Mouse (Mus musculus) heart, embryonic 11.5 days (tissue): ENCODE data around the gene Cnnm4. TPM values are rescaled to one million over a fixed set of nuclear protein-coding genes. Genes with fewer than 3 reads are reported as not detected.

ENCODE experiments used
- ATAC-seq: fragments of 200-750 bp; cut with Nextera tagmentation; replicated peaks from 2 replicates; pipeline ENCODE4 v1.8.0; 2017; ENCODE audit warnings: moderate library complexity; ENCODE audit not compliant: insufficient number of reproducible peaks, low FRiP score, low TSS enrichment
- H3K27ac ChIP-seq: fragments of 300-500 bp; sonication (generic); 2 replicates; pipeline ENCODE4 v1.5.1; 2014; ENCODE audit warnings: mild to moderate bottlenecking, low read depth, low read length
- H3K27me3 ChIP-seq: fragments of 300-500 bp; sonication (generic); 2 replicates; pipeline ENCODE4 v1.6.1; 2014; ENCODE audit warnings: mild to moderate bottlenecking, low read length, mixed read lengths; ENCODE audit not compliant: control insufficient read depth, insufficient read depth
- H3K36me3 ChIP-seq: fragments of 300-500 bp; sonication (generic); 2 replicates; pipeline ENCODE4 v1.6.1; 2014; ENCODE audit warnings: mild to moderate bottlenecking, low read length, moderate library complexity, mixed read lengths; ENCODE audit not compliant: control insufficient read depth, insufficient read depth
- H3K4me1 ChIP-seq: fragments of 300-500 bp; sonication (generic); 2 replicates; pipeline ENCODE4 v1.6.1; 2014; ENCODE audit warnings: low read length; ENCODE audit not compliant: control insufficient read depth, insufficient read depth
- H3K4me2 ChIP-seq: fragments of 300-500 bp; sonication (generic); 2 replicates; pipeline ENCODE4 v1.6.1; 2014; ENCODE audit warnings: mild to moderate bottlenecking, moderate library complexity
- H3K4me3 ChIP-seq: fragments of 300-500 bp; sonication (generic); 2 replicates; pipeline ENCODE4 v1.5.1; 2014; ENCODE audit warnings: low read depth, low read length
- H3K9ac ChIP-seq: fragments of 300-500 bp; sonication (generic); 2 replicates; pipeline ENCODE4 v1.6.1; 2014; ENCODE audit warnings: mild to moderate bottlenecking, low read depth, low read length, moderate library complexity
- H3K9me3 ChIP-seq: fragments of 300-500 bp; sonication (generic); replicated peaks from 2 replicates; pipeline ENCODE4 v1.6.1; 2016; ENCODE audit warnings: low read length; ENCODE audit not compliant: control insufficient read depth
- WGBS: fragments of 180-500 bp; shearing (Covaris S2); extraction: QIAGEN DNeasy Blood & Tissue Kit; methylation state at CpG from one replicate; pipeline ENCODE4 v1.1.7; 2014; ENCODE audit not compliant: insufficient replicate concordance; 5-methylcytosine and 5-hydroxymethylcytosine counted together
- microRNA-seq: library from miRNA; unstranded; fragments of <30 nt; microRNA quantifications from one replicate; pipeline ENCODE4, GENCODE M21; 2016; ENCODE audit warnings: borderline number of aligned reads
- polyA plus RNA-seq: library from polyadenylated mRNA; unstranded; fragments of >200 nt; fragmentation: Nextera tagmentation; extraction: Ambion mirVana; gene quantifications from 2 replicates; pipeline ENCODE4 v1.2.1, GENCODE M21; 2014

Cnnm4 gene
- polyA plus RNA-seq, 1 experiment from 2014 or later = 6.9 TPM

DNA sequence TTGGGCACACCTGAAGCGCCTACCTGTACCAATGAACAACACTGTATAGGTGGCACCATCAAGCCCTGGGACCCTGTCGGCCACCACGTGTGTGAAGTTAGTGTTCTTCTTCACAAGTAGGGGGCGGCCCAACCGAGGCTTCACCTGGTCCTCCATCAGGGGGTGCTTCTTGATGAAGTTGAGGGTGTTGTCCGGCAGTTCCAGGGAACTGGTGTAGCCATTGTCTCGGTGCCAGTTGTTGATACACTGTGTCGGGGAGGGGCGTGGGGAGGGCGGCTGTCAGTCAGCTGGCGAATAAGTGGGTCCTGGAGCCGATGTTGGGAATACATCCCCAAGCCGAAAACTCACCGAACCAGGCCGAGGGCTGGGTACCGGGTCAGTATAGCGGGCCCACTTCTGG lies 80.5 kb downstream of the Cnnm4 start:
- Histone ChIP-seq H3K9ac (no peak overlapping the region), H3K36me3 (peaks cover 60% of the 10 kb centered on the region), H3K4me1 (peaks cover 30% of the 10 kb centered on the region), H3K4me3 (no peak overlapping the region), H3K4me2 (no peak overlapping the region), H3K9me3 (no peaks in the 10 kb centered on the region), H3K27me3 (no peaks in the 10 kb centered on the region), H3K27ac (no peak overlapping the region)
- WGBS = 84% methylated on average over 17 of the region's 17 CpGs
- no peak for ATAC-seq

GRCm38 (mm10) chr1:36552506-36552905 lies 81.1 kb downstream of the Cnnm4 start:
- H3K27me3 ChIP-seq = no peaks in the 10 kb centered on the region
- H3K4me2 ChIP-seq = no peak overlapping the region
- peaks cover 60% of the 10 kb centered on the region for H3K36me3 ChIP-seq
- no peak overlapping the region for H3K9ac ChIP-seq
- 88% methylated on average over 16 of the region's 16 CpGs for WGBS
- H3K9me3 ChIP-seq = no peaks in the 10 kb centered on the region
- peaks cover 29% of the 10 kb centered on the region for H3K4me1 ChIP-seq
- ATAC-seq = no peak
- H3K4me3 ChIP-seq = no peak overlapping the region
- no peak overlapping the region for H3K27ac ChIP-seq

GRCm38 (mm10) chr1:36554633-36555399 lies 83.4 kb downstream of the Cnnm4 start:
- 73% methylated on average over 21 of the region's 21 CpGs for WGBS
- H3K27me3 ChIP-seq = no peaks in the 10 kb centered on the region
- H3K4me2 ChIP-seq = peak overlapping the region; percentile 93
- peak overlapping the region; percentile 99; the same call in 1 of the 2 replicates for H3K27ac ChIP-seq
- H3K9ac ChIP-seq = peak overlapping the region; percentile 98; the same call in 1 of the 2 replicates
- H3K4me1 ChIP-seq = peaks cover 31% of the 10 kb centered on the region
- peaks cover 50% of the 10 kb centered on the region for H3K36me3 ChIP-seq
- H3K9me3 ChIP-seq = no peaks in the 10 kb centered on the region
- no peak for ATAC-seq
- H3K4me3 ChIP-seq = peak overlapping the region; percentile 85

DNA sequence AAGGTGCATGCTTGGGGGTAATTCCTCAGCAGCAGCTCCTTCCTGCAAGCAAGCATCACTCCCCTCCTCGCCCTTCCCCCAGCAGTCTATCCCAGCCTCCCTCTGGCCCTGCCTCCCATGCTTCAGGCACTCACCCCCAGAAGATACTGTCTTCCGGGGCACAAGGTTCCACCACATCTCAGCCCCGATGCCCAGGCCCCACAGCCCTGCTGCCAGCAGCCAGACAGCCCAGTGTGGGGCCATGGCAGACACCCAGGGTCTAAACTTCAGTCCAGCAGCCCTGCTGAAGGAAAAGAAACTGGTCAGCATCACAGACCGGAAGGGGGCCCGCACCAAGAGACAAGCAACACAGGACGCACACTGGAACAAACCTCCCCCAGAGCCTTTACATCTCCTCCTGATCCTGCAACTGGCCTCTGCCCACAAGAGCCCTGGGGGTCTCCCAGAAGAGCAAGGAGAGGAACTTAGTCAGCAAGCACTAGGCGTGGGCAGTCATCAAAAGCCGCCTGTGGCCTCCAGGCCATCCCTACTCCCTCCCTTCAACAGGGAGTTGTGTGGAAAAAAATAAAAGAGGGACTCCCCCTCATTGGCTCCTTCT lies 84.5 kb downstream of the Cnnm4 start:
- peak overlapping the region; percentile 98 for H3K9ac ChIP-seq
- no peaks in the 10 kb centered on the region for H3K9me3 ChIP-seq
- WGBS = 4% methylated on average over 8 of the region's 8 CpGs
- H3K4me1 ChIP-seq = peaks cover 32% of the 10 kb centered on the region
- peak overlapping the region; percentile 85 for H3K4me3 ChIP-seq
- no peaks in the 10 kb centered on the region for H3K27me3 ChIP-seq
- ATAC-seq = no peak
- peaks cover 40% of the 10 kb centered on the region for H3K36me3 ChIP-seq
- peak overlapping the region; percentile 99 for H3K27ac ChIP-seq
- peak overlapping the region; percentile 93 for H3K4me2 ChIP-seq

DNA sequence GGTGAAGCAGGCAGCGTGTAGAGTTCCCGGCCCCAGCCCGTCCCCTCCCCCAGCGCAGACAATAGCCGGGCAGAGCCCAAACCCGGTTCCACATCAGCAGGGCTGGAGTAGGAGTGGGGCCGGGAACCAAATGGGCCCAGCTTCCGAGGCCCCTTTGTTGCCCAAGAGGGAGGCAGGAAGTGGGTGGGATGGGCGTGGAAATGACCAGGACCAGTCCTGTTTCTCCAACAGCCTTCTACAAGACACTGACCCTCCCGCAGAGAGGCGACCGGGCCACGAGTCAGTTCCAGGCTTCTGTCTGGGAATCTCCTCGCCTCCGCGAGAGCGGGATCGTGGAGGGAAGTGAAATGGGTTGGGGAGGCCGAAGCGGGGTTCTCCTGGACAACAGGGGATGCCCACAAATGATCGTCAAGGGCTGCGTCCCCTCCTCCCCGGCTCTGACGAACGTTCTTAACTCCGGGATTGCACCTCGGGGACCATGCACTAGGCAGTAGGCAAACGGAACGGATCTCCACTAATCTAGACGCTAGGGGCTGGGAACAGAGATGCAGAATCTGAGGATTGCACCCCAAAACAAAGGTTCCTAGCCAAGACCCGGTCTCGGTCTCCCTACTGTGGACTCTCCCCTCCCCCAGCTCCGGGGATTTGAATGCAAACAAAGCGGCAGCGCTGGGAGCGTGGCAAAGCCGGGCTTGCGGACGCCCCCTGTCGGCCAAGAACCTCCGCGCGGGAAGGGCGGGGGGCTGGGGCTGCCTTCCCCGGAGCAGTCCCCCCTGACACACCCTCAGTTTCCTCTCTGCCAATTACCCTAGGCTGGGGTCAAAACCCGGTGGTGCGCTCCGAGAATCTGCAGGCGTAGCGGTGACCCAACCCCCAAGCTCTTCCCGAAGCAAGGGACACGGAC lies 85.4 kb downstream of the Cnnm4 start:
- H3K4me1 ChIP-seq = peaks cover 37% of the 10 kb centered on the region
- ATAC-seq = peak; percentile 68
- under 1% methylated on average over 52 of the region's 52 CpGs for WGBS

GRCm38 (mm10) chr1:36557457-36558011 lies 86.1 kb downstream of the Cnnm4 start:
- WGBS = under 1% methylated on average over 46 of the region's 48 CpGs
- peaks cover 44% of the 10 kb centered on the region for H3K4me1 ChIP-seq
- H3K27me3 ChIP-seq = no peaks in the 10 kb centered on the region
- peak overlapping the region; percentile 98 for H3K9ac ChIP-seq
- peak overlapping the region; percentile 99 for H3K27ac ChIP-seq
- H3K4me2 ChIP-seq = peak overlapping the region; percentile 93
- H3K4me3 ChIP-seq = peak overlapping the region; percentile 85
- H3K36me3 ChIP-seq = peaks cover 25% of the 10 kb centered on the region
- ATAC-seq = peak; percentile 69
- H3K9me3 ChIP-seq = no peaks in the 10 kb centered on the region

More for the DNA sequence above, 85.4 kb downstream of the Cnnm4 start:
- Histone ChIP-seq H3K9me3 (no peaks in the 10 kb centered on the region), H3K4me2 (peak overlapping the region; percentile 93), H3K36me3 (peaks cover 31% of the 10 kb centered on the region), H3K9ac (peak overlapping the region; percentile 98), H3K27ac (peak overlapping the region; percentile 99), H3K27me3 (no peaks in the 10 kb centered on the region), H3K4me3 (peak overlapping the region; percentile 85)

Small RNA genes within 50 kb of the gene (microRNA-seq; reads per million reads assigned to microRNA genes)
- not detected for gene Gm47280

Other genes starting within 250 kb of the Cnnm4 start
- gene Uggt1, start 226.9 kb upstream of the Cnnm4 start, polyA plus RNA-seq = 60.6 and 61.9 TPM in 2 replicates
- gene Neurl3, start 196.9 kb upstream of the Cnnm4 start, polyA plus RNA-seq = 1.9 and 2.6 TPM in 2 replicates
- 5.6 and 8.1 TPM in 2 replicates for gene Arid5a, start 163.9 kb upstream of the Cnnm4 start, polyA plus RNA-seq
- 36.5 and 36.8 TPM in 2 replicates for gene Kansl3, start 102.4 kb upstream of the Cnnm4 start, polyA plus RNA-seq
- 0.38 and 0.84 TPM in 2 replicates for gene Fer1l5, start 99.3 kb upstream of the Cnnm4 start, polyA plus RNA-seq
- 31.3 and 31.4 TPM in 2 replicates for gene Lman2l, start 26.3 kb upstream of the Cnnm4 start, polyA plus RNA-seq
- 2.5 and 3.9 TPM in 2 replicates for gene Cnnm3, start 40.2 kb downstream of the Cnnm4 start, polyA plus RNA-seq
- 9.8 and 13.6 TPM in 2 replicates for gene Ankrd23, start 65.3 kb downstream of the Cnnm4 start, polyA plus RNA-seq
- 0.44 TPM in 1 of 2 replicates, not detected in the other for gene Gm42417, start 67.8 kb downstream of the Cnnm4 start, polyA plus RNA-seq
- 19.9 and 25.1 TPM in 2 replicates for gene Ankrd39, start 75.8 kb downstream of the Cnnm4 start, polyA plus RNA-seq
- gene Sema4c, start 86.7 kb downstream of the Cnnm4 start, polyA plus RNA-seq = 0.96 and 2.1 TPM in 2 replicates
- 3.5 and 3.7 TPM in 2 replicates for gene Fam178b, start 211.6 kb downstream of the Cnnm4 start, polyA plus RNA-seq
- gene Cox5b, start 219.8 kb downstream of the Cnnm4 start, polyA plus RNA-seq = 1,165 and 1,189 TPM in 2 replicates
- 0.46 TPM in 1 of 2 replicates, not detected in the other for gene 4933424G06Rik, start 238.5 kb downstream of the Cnnm4 start, polyA plus RNA-seq
- 79.4 and 99.8 TPM in 2 replicates for gene Actr1b, start 242.8 kb downstream of the Cnnm4 start, polyA plus RNA-seq